Mouse (Mus musculus): ENCODE measurements around the gene Selenok. TPM values are rescaled to one million over a fixed set of nuclear protein-coding genes. Genes with fewer than 3 reads are reported as not detected.

Gene Selenok
- total RNA-seq (2018; cell fraction: chromatin; rRNA removed), result 10 to 100 TPM in 25 of 26 experiments, 1 to 10 TPM in 1; 9.2 to 56.9 (median 25.1) TPM
- total RNA-seq (2018; cell fraction: cytosol; rRNA removed), result 100 to 1,000 TPM in 19 of 26 experiments, 10 to 100 TPM in 7; 78.9 to 180 (median 117) TPM
- 10 to 100 TPM; 22.8 to 67.2 (median 48.7) TPM for total RNA-seq (2018; cell fraction: nucleus; rRNA removed)
- polyA plus RNA-seq (2018), result 170 to 299 TPM (median 238 TPM) in 3 replicates

DNA sequence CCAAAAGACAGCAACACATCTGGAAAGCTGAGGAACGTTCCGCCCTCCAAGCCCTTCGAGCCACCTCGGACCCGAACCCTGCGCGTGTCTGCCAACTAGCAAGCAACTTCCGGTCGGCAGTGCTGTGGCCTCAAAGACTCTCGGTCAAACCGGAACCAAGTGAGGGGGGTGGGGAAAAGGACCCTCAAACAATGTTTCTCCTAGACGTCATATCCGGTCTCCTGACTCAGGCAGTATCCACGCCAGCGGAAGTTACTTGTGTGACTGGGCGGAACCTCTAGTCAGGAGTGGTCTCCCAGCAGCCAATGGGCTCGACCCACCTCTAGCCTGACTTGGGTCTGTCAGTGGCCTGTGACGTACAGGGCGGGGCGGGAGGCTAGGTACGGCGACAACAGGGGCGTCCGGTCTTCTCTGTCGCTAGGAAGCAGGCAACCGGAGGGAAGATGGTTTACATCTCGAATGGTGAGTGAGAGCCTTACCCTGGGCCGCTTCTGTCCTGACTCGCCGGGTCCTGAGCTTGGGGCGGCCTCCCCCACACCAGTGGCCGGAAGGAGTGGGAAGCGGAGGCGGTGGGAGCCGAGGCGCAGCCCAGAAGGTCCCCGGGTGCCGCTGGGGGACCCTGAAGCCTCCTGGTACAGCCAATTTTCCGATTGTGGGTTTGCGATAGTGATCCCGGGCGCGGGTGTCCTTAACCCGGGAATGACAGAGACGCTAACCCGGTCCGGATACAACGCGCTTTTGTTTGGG, at the start of gene Selenok:
Selenok (plus strand) TSS at position 234 of the 747 bp plus-strand sequence.
- WGBS (ENCODE audit: missing documents), result under 1% methylated on average over 49 of the region's 49 CpGs
- Histone ChIP-seq H3K79me2 (ENCODE audit: inconsistent target) (peaks cover 58% of the 10 kb centered on the region), H3K4me3 (ENCODE audit: inconsistent target) (peak within 1 kb of the TSS; percentile 91), H3K27ac (peak within 1 kb of the TSS; percentile 78), H3K36me3 (ENCODE audit: inconsistent target) (peaks cover 30% of the 10 kb centered on the region)

GRCm38 (mm10) chr14:29928966-29929365, 39.1 kb upstream of the Selenok start:
- 89% methylated on average over 4 of the region's 4 CpGs for WGBS (ENCODE audit: missing documents)
- Histone ChIP-seq H3K4me3 (ENCODE audit: inconsistent target) (no peak overlapping the region), H3K27ac (no peak overlapping the region), H3K79me2 (ENCODE audit: inconsistent target) (no peaks in the 10 kb centered on the region), H3K36me3 (ENCODE audit: inconsistent target) (no peaks in the 10 kb centered on the region)

DNA sequence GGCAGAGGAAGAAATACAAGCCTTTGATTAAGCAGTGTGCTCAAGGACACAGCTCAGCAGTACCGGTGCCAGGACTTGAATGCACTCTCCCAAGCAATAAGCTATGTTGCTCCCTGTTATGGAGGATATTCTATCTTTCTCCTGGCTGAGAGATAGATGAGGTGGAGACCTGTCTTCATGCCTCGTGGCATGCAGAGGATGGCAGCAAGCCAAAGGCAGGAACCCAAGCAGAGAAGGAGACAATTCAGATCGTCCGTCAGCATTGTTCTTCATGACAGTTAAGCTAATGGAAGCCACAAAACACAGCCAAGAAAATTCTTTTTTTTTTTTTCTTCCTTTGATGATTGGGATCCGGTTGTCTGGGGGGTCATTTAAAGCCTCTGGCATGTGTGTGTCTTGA, 32.6 kb upstream of the Selenok start:
- 84% methylated on average over 5 of the region's 5 CpGs for WGBS (ENCODE audit: missing documents)
- Histone ChIP-seq H3K27ac (no peak overlapping the region), H3K4me3 (ENCODE audit: inconsistent target) (no peak overlapping the region)

GRCm38 (mm10) chr14:29937466-29937865, 30.6 kb upstream of the Selenok start:
- no peaks in the 10 kb centered on the region for H3K36me3 ChIP-seq (ENCODE audit: inconsistent target)
- no peak overlapping the region for H3K4me3 ChIP-seq (ENCODE audit: inconsistent target)
- 94% methylated on average over 15 of the region's 15 CpGs for WGBS (ENCODE audit: missing documents)
- no peak overlapping the region for H3K27ac ChIP-seq
- no peaks in the 10 kb centered on the region for H3K79me2 ChIP-seq (ENCODE audit: inconsistent target)

More for the DNA sequence above, 32.6 kb upstream of the Selenok start:
- Histone ChIP-seq H3K79me2 (ENCODE audit: inconsistent target) (no peaks in the 10 kb centered on the region), H3K36me3 (ENCODE audit: inconsistent target) (no peaks in the 10 kb centered on the region)

- 66% methylated on average over 19 of the region's 20 CpGs for WGBS (ENCODE audit: missing documents)
- no peak overlapping the region for H3K4me3 ChIP-seq (ENCODE audit: inconsistent target)
- H3K36me3 ChIP-seq (ENCODE audit: inconsistent target), result no peaks in the 10 kb centered on the region
- H3K79me2 ChIP-seq (ENCODE audit: inconsistent target), result no peaks in the 10 kb centered on the region
- no peak overlapping the region for H3K27ac ChIP-seq
These were observed 28.4 kb upstream of the Selenok start for GRCm38 (mm10) chr14:29939600-29940312.

DNA sequence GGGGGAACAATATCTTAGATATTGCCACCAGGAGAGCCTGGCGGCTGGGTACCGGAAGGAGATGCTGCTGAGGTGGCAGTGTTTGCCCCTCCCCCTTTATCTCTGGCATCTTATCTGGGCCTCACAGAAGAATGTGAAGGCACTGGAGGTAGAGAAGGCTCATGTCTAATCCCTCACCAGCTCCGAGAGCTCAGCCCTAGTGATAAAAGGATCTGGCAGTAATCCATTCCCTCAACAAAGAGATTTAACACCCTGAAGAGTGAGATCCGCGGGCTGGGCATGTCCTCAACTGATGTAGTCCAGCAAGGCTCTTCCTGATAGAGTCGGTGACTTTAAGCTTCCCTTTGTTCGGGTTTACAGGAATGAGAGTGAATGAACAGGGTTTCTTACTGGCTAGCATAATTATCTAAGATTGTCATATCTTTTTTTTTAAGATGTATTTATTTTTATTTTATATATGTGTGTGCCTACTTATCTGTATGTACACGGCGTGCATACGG, 27.7 kb upstream of the Selenok start:
- no peaks in the 10 kb centered on the region for H3K36me3 ChIP-seq (ENCODE audit: inconsistent target)
- H3K4me3 ChIP-seq (ENCODE audit: inconsistent target), result no peak overlapping the region
- WGBS (ENCODE audit: missing documents), result 40% methylated on average over 10 of the region's 10 CpGs
- no peak overlapping the region for H3K27ac ChIP-seq
- no peaks in the 10 kb centered on the region for H3K79me2 ChIP-seq (ENCODE audit: inconsistent target)

GRCm38 (mm10) chr14:29940877-29941276, 27.2 kb upstream of the Selenok start:
- no peak overlapping the region for H3K4me3 ChIP-seq (ENCODE audit: inconsistent target)
- no peaks in the 10 kb centered on the region for H3K79me2 ChIP-seq (ENCODE audit: inconsistent target)
- no peak overlapping the region for H3K27ac ChIP-seq
- no peaks in the 10 kb centered on the region for H3K36me3 ChIP-seq (ENCODE audit: inconsistent target)
- WGBS (ENCODE audit: missing documents), result 32% methylated on average over 2 of the region's 2 CpGs

GRCm38 (mm10) chr14:29946761-29947309, 21.3 kb upstream of the Selenok start:
- Histone ChIP-seq H3K4me3 (ENCODE audit: inconsistent target) (no peak overlapping the region), H3K79me2 (ENCODE audit: inconsistent target) (no peaks in the 10 kb centered on the region), H3K27ac (no peak overlapping the region), H3K36me3 (ENCODE audit: inconsistent target) (no peaks in the 10 kb centered on the region)
- 69% methylated on average over 5 of the region's 5 CpGs for WGBS (ENCODE audit: missing documents)

GRCm38 (mm10) chr14:29950805-29951204, 17.3 kb upstream of the Selenok start:
- 9% methylated on average over 4 of the region's 4 CpGs for WGBS (ENCODE audit: missing documents)
- Histone ChIP-seq H3K79me2 (ENCODE audit: inconsistent target) (no peaks in the 10 kb centered on the region), H3K4me3 (ENCODE audit: inconsistent target) (no peak overlapping the region), H3K27ac (peak overlapping the region; percentile 63), H3K36me3 (ENCODE audit: inconsistent target) (no peaks in the 10 kb centered on the region)

DNA sequence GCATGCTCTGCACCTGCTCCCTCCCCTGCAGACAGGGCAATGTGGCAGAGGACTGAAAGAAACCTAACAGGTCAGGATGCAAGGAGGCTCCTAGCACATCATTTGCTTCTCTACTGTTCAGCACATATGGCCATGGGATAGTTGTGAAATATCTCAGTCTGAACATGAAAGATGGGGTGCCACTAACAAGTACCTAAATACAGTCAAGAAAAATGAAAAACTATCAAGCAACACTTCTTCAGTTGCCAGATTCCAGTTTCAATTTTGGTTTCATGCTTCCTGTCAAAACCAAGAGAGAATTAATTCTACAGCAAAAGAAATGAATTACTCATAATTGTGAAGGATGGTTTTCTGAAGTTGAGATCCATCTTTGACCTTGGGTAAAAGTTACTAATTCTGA, 10.7 kb upstream of the Selenok start:
- no peak overlapping the region for H3K4me3 ChIP-seq (ENCODE audit: inconsistent target)
- H3K27ac ChIP-seq, result no peak overlapping the region
- H3K79me2 ChIP-seq (ENCODE audit: inconsistent target), result no peaks in the 10 kb centered on the region

GRCm38 (mm10) chr14:29967611-29968010, 497 bp upstream of the Selenok start:
- Histone ChIP-seq H3K4me3 (ENCODE audit: inconsistent target) (peak overlapping the region; percentile 91), H3K36me3 (ENCODE audit: inconsistent target) (peaks cover 24% of the 10 kb centered on the region), H3K79me2 (ENCODE audit: inconsistent target) (peaks cover 52% of the 10 kb centered on the region), H3K27ac (peak overlapping the region; percentile 78)
- 66% methylated on average over 7 of the region's 7 CpGs for WGBS (ENCODE audit: missing documents)

More for the DNA sequence above, 10.7 kb upstream of the Selenok start:
- H3K36me3 ChIP-seq (ENCODE audit: inconsistent target), result no peaks in the 10 kb centered on the region

- WGBS (ENCODE audit: missing documents), result 96% methylated on average over 7 of the region's 7 CpGs
These were observed 3.3 kb downstream of the Selenok start for GRCm38 (mm10) chr14:29971446-29971845.

GRCm38 (mm10) chr14:29971993-29972392, 3.9 kb downstream of the Selenok start:
- Histone ChIP-seq H3K36me3 (ENCODE audit: inconsistent target) (peaks cover 51% of the 10 kb centered on the region), H3K79me2 (ENCODE audit: inconsistent target) (peaks cover 58% of the 10 kb centered on the region), H3K27ac (no peak overlapping the region), H3K4me3 (ENCODE audit: inconsistent target) (no peak overlapping the region)
- WGBS (ENCODE audit: missing documents), result 100% methylated on average over 5 of the region's 5 CpGs

More at GRCm38 (mm10) chr14:29971446-29971845, 3.3 kb downstream of the Selenok start:
- no peak overlapping the region for H3K4me3 ChIP-seq (ENCODE audit: inconsistent target)
- no peak overlapping the region for H3K27ac ChIP-seq
- H3K79me2 ChIP-seq (ENCODE audit: inconsistent target), result peaks cover 58% of the 10 kb centered on the region
- peaks cover 51% of the 10 kb centered on the region for H3K36me3 ChIP-seq (ENCODE audit: inconsistent target)

DNA sequence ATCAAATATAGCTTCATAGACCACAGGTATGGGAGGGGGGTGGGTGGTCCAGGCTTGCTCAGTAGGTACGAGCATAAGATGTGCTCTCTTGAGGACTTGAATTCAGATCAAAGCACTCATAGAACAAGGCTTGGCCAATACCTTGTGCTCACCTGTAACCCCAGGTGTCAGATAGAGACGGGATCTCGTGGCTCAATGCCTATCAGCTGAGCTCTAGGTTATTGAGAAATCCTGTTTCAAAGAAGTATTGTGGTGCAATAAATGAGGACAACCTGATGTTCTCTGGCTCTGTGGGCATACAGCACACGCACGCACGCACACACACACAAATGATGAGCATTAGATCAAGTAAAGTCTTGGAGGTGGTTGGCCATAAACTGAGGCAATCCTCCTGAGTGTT, 8.8 kb downstream of the Selenok start:
- 100% methylated on average over 5 of the region's 6 CpGs for WGBS (ENCODE audit: missing documents)
- no peak overlapping the region for H3K27ac ChIP-seq
- H3K79me2 ChIP-seq (ENCODE audit: inconsistent target), result peaks cover 49% of the 10 kb centered on the region
- no peak overlapping the region for H3K4me3 ChIP-seq (ENCODE audit: inconsistent target)
- H3K36me3 ChIP-seq (ENCODE audit: inconsistent target), result peaks cover 49% of the 10 kb centered on the region

All from macrophage (primary cell).